Mouse (Mus musculus): ENCODE results near the gene Eipr1.

Eipr1 gene

DNA sequence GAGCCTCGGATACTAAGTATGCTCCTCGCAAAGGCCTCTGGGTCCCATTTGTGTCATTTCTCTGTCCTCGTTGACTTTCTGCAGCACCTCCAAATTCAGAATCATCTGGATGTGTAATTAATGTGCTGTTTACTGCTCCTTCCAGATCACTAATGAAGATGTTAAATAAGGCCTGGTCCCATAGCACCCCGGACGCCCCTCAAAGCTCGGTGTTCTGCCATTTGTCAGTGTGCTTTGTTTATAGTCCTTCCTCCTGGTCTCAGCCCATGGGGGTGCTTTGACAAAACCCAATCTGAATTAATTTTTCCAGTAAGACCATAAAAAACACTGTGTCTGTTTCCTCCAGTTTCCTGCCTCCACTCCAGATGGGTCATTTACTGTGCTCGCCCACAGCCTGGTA is 28.6 kb downstream of the Eipr1 start:
- no peak for DNase-seq

GRCm38 (mm10) chr12:28782637-28783036 is 31.0 kb downstream of the Eipr1 start:
- no peak for DNase-seq

- peak; percentile 66 for DNase-seq
Measured at GRCm38 (mm10) chr12:28784355-28784754, 32.8 kb downstream of the Eipr1 start.

GRCm38 (mm10) chr12:28784864-28785263 is 33.3 kb downstream of the Eipr1 start:
- DNase-seq: no peak

- DNase-seq: no peak
Measured at GRCm38 (mm10) chr12:28785299-28785698, 33.7 kb downstream of the Eipr1 start.

GRCm38 (mm10) chr12:28786310-28786709 is 34.7 kb downstream of the Eipr1 start:
- no peak for DNase-seq

GRCm38 (mm10) chr12:28792613-28793012 is 41.0 kb downstream of the Eipr1 start:
- no peak for DNase-seq

DNA sequence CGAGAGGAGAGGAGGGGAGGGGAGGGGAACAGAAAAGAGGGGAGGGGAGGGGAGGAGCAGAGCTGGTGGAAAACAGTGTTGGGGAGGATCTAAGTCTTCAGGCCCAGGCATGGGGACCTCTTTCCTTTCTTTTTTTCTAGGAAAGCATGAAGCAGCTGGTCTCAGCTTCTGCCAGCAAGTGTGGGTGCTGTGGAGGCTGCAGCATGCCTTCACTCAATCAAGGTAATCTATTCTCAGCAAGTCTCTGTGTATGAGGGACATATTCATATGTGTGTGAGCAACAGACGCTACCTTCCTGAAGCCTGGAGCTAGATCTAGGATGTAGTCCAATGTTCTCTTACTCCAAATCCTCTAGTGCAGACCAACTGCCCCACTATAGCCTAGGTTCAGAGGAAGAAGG is 42.1 kb downstream of the Eipr1 start:
- peak; percentile 80 for DNase-seq

GRCm38 (mm10) chr12:28795041-28795440 is 43.4 kb downstream of the Eipr1 start:
- DNase-seq: no peak

- no peak for DNase-seq
Measured at GRCm38 (mm10) chr12:28796881-28797420, 45.3 kb downstream of the Eipr1 start.

- DNase-seq: no peak
Measured at GRCm38 (mm10) chr12:28799798-28800411, 48.3 kb downstream of the Eipr1 start.

- DNase-seq: no peak
Measured at GRCm38 (mm10) chr12:28800423-28800822, 48.8 kb downstream of the Eipr1 start.

GRCm38 (mm10) chr12:28800891-28801290 is 49.3 kb downstream of the Eipr1 start:
- DNase-seq: no peak

DNA sequence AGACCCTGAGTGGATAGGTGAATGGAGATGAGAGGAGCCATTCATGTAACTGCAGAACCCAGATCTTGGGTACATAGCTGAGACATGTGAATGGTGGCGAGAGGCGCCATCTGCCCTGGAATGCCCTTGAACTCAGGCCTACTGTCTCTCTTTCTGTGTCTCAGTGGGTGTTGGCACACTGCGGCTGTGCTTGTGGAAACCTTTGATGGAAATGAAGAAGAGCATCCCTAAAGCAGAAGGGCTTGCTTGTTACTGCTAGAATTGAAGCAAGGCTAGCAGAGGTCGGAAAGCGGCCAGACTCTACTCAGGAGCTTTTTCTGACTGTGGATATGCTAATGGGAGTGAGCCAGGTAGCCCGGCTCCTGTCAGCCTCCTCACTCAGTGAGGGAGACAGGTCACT is 50.1 kb downstream of the Eipr1 start:
- DNase-seq: no peak

DNA sequence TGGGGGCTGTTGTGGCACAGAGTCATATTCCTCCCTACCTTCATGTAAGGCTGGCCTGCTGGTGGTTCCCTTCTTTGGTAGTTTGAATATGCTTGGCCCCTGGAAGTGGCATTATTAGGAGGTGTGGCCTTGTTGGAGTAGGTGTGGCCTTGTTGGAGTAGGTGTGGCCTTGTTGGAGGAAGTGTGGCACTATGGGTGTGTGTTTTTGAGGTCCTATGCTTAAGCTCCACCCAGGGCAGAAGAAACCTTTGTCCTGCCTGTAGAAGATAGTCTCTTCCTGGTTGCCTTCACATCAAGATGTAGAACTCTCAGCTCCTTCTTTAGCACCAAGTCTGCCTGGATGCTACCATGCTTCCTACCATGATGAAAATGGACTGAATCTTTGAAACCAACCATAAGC is 51.4 kb downstream of the Eipr1 start:
- no peak for DNase-seq

DNA sequence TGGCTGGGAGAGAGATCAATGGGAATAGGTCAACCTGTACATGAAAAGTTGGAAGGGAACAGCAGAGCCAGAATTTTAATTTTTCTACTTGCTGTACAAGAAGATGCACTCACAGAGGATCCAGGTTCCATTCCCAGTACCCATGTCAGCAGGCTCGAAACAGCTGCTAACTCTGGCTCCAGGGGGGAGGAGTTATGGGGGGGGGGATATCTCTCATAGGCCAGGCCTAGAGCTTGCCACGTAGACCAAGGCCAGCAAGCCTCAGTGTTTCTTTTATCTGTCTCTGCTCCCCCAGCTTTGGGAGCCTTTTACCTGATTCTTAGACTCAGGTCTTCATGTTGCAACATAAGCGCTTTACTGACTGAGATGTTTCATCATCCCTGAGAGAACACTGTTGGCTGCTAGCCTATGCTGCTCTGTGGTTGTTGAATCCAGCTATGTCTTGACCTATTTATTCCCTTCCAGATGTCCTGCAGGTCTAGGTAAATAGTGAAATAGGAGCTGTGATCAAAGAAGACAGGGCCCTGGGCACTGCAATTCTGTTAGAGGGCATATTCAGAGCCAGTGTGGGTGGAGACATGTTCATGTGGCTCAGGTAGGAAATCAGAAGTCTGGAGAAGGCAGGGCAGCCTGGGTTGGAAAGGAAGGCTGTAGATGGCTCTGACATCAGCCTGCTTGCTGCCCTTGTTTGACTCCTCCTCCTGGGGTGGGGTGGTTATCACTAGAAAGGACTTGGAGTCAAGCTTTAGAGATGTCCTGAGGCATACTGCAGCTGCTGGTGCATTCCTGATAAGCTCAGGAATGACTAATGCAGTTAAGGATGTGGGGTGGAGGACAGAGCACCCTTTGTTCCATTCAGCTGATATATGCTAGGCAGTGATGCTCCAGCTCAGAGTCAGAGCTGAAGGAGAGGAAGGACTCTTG is 53.2 kb downstream of the Eipr1 start:
- DNase-seq: no peak

DNA sequence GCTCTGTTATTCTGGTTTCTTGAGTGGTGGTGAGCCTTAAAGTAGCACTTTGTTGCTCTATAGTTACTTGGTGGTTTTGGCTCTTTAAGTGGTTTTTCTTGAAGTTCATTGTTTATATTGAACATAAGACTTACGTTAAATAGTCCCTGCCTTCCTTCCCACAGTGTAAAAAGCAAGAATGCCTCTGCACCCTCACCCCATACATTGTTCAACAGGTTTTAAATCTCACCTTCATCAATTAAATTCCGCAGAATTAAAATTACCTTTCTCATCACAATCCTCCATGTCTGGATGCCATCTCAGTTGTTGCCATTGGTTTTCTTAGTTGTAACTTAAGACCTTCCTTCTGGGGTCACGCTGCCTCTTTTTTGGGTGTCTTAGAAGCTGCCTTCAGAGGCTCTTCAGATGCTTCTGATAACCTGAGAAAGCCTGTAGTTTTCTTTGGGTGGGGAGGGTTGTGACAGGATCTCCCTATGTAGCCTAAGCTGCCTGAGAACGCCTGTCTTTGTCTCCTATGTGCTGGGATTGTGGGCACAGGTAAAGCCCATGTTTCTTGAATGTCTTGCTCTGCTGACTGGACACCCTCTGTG is 57.3 kb downstream of the Eipr1 start:
- no peak for DNase-seq

DNA sequence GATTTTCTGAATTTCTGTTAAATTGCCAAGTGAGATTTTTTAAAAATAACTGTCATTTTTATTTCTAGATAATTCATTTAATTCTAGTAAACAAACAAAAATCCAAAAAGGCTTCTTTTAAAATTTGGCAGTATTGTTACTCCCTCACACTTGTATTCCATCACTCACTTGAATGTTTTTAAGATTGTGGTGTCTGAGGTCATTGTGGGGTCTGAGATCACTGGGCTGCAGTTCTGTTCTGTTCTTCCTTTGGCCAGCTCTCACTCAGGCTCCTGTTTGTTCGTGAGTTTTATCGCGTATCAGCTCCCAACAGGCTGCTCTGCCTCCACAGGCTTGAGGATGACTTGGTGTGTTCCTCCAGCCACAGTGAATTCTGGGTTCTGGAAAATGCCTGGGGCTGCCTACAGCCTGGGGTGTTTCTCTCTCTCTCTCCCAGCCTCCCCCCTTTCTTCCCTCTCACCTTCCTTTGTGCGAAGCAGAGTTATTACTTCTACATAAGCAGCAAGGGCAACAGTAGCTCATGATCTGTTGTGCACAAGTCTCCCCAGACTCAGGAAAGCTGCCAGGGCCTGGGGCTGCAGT is 58.2 kb downstream of the Eipr1 start:
- no peak for DNase-seq

- no peak for DNase-seq
Measured at GRCm38 (mm10) chr12:28816681-28817426, 65.3 kb downstream of the Eipr1 start.

- peak; percentile 47 for DNase-seq
Measured at GRCm38 (mm10) chr12:28817427-28817752, 65.8 kb downstream of the Eipr1 start.

DNA sequence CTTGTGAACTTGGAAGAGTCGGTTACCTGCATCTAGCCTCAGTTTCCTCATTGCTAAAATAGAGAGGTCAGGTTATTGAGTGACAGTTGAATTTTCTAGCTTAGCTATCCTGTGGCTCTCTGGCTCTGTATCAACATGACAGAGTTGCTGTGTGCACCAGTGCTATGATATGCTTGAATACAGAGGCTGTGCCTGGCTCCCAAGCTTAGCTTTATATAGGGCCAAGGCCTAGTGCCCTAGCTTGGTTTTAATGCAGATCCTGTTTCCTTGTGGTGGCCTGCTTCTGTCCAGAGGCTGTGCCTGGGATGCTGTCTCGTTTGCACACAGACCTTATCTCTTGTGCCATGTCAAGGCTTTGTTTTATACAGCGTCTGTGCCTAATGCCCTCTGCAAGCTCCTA is 66.3 kb downstream of the Eipr1 start:
- no peak for DNase-seq

DNA sequence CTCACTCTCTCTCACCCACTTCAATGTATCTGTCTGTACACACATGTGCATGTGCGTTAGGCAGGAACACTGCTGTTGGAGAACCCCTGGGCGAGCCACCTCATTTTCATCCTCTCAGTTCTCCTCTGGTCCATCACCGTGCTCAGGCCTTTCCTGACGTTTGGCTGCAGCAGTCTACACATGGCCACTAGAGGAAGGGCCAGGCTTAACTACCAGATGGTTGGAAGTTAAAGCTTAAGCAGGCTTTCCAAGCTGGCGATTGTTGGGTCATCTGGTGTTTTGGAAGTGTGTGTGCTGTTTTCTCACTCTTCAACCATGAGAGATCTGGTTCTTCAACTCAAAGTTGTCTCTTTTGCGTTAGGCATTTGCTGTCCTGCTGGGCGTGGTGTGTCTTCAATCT is 71.9 kb downstream of the Eipr1 start:
- no peak for DNase-seq

- DNase-seq: no peak
Measured at GRCm38 (mm10) chr12:28829502-28829901, 77.9 kb downstream of the Eipr1 start.

Data from right cerebral cortex, adult 18-20 months (tissue).